Mouse (Mus musculus) limb, embryonic 14.5 days (tissue): Measurements from ENCODE around the gene Pdcd6ip. TPM values are rescaled to one million over a fixed set of nuclear protein-coding genes. Genes with fewer than 3 reads are reported as not detected.
A peak's percentile ranks its signal among the peaks of the same experiment; 100 is the strongest.

ENCODE experiments used
- ATAC-seq: fragments of 200-750 bp; cut with Nextera tagmentation; 2 replicates; pipeline ENCODE4 v1.8.0; 2017; ENCODE audit warnings: low read depth, moderate number of reproducible peaks, moderate TSS enrichment; ENCODE audit not compliant: low FRiP score
- DNase-seq: peaks from one replicate; pipeline ENCODE4 v3.0.0-alpha.2; 2015; ENCODE audit warnings: low spot score
- H3K27ac ChIP-seq: fragments of 300-500 bp; sonication (generic); replicated peaks from 2 replicates; pipeline ENCODE4 v1.5.1; 2014; ENCODE audit warnings: low read depth, mild to moderate bottlenecking, low read length, moderate library complexity, mixed read lengths
- H3K27me3 ChIP-seq: fragments of 300-500 bp; sonication (generic); 2 replicates; pipeline ENCODE4 v1.6.1; 2014; ENCODE audit warnings: low read length, mixed read lengths; ENCODE audit not compliant: control insufficient read depth, insufficient read depth
- H3K36me3 ChIP-seq: fragments of 300-500 bp; sonication (generic); 2 replicates; pipeline ENCODE4 v1.6.1; 2014; ENCODE audit warnings: mild to moderate bottlenecking, low read length, moderate library complexity, mixed read lengths; ENCODE audit not compliant: control insufficient read depth, insufficient read depth
- H3K4me1 ChIP-seq: fragments of 300-500 bp; sonication (generic); 2 replicates; pipeline ENCODE4 v1.6.1; 2014; ENCODE audit warnings: antibody characterized with exemption, low read length, mixed read lengths; ENCODE audit not compliant: control insufficient read depth, insufficient read depth
- H3K4me2 ChIP-seq: fragments of 300-500 bp; sonication (generic); replicated peaks from 2 replicates; pipeline ENCODE4 v1.6.1; 2014; ENCODE audit warnings: low read depth, mild to moderate bottlenecking, low read length, moderate library complexity; ENCODE audit not compliant: severe bottlenecking
- H3K4me3 ChIP-seq: fragments of 300-500 bp; sonication (generic); replicated peaks from 2 replicates; pipeline ENCODE4 v1.5.1; 2014; ENCODE audit warnings: low read length
- H3K9ac ChIP-seq: fragments of 300-500 bp; sonication (generic); 2 replicates; pipeline ENCODE4 v1.6.1; 2014; ENCODE audit warnings: mild to moderate bottlenecking, low read depth, low read length, moderate library complexity; ENCODE audit not compliant: severe bottlenecking
- H3K9me3 ChIP-seq: fragments of 300-500 bp; sonication (generic); 2 replicates; pipeline ENCODE4 v1.6.1; 2016; ENCODE audit warnings: low read length; ENCODE audit not compliant: control insufficient read depth
- POLR2A ChIP-seq: fragments of 200-500 bp; IDR thresholded peaks from 2 replicates; pipeline ENCODE4 v1.8.0; 2012; ENCODE audit warnings: inconsistent platforms, mild to moderate bottlenecking, moderate library complexity, borderline replicate concordance; ENCODE audit not compliant: insufficient read depth, insufficient read length; ENCODE audit errors: extremely low read depth
- WGBS: fragments of 180-500 bp; shearing (Covaris S2); extraction: QIAGEN DNeasy Blood & Tissue Kit; methylation state at CpG from one replicate; pipeline ENCODE4 v1.1.7; 2014; 5-methylcytosine and 5-hydroxymethylcytosine counted together
- polyA plus RNA-seq, 2 experiments: library from polyadenylated mRNA; depleted of rRNA in 1 of 2; stranded (reverse) in 1 of 2; unstranded in 1 of 2; fragments of >200 nt; fragmentation: Nextera tagmentation in 1 of 2; extraction: Ambion mirVana in 1 of 2; gene quantifications; 2 replicates each; pipeline versions ENCODE4 v1.2.1 to v1.2.3; 2012 to 2014

The Pdcd6ip gene
- polyA plus RNA-seq, 2 experiments, result 64.0 to 74.4 TPM

DNA sequence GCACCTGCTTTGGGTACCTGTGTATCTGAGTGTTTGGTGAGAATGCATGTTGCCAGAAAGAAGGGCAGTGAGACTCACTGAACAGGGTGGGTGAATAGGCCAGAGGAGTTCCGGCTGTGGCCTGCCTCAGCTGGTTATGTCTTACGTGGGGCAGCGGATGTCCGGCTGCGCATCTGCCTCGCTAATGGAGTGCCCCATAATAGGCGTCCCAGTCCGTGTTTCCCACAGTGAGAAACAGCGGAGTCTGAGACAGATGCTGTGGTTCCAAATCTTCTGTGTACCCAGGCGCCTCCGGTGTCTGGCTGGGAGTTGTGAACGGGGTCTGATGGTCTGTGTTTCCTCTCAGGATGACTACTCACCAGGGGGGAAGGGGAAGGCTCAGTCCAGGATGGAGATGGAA is 2.8 kb upstream of the Pdcd6ip start:
- WGBS, result 82% methylated on average over 12 of the region's 12 CpGs
- H3K4me3 ChIP-seq, result no peak overlapping the region

DNA sequence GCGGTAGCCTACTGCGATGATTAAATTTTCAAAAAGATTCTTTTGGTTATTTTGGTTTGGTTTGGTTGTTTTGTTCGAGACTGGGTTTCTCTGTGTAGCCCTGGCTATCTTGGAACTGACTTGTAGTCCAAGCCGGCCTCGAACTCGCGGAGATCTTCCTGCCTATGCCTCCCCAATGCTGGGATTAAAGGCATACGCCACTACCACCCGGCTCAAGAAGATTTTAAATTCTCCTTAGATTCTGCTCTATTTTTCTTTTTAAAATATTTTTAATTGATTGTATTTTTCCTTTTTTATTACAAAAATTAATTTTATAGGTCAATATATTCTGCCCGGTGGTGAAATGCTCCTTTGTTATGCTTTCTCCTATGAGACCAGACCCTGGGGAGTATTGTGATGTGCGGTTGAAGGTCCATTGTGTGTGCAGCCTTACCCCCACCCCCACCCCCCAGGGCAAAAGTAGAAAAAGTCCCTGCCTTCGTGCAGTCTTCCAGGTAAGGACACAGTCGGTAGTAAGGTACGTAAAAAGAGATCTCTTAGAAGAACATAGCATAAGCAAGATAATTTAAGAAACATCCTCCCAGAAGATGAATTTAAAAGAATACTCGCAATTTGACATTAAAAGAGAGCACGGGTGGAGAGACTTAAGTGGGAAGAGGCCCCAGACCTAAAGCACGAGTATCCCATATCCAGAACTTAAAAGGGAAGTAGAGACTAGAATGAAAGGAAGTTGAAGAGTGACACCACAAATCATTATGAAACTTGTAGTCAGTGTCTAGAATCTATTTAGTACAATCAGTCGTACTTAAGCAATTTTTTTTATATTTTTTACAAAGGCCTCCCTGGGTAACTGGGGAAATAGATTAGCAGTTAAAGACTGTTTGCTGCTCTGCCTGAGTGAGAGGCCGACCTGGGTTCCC is 562 bp upstream of the Pdcd6ip start:
- H3K4me2 ChIP-seq, result peak overlapping the region; percentile 57
- H3K27ac ChIP-seq, result 0 out of 2 replicates have a peak overlapping the region, but pooled peaks have one; percentile 89
- H3K27me3 ChIP-seq, result no peaks in the 10 kb centered on the region
- TF ChIP-seq POLR2A, result no peak
- no peak; the same call in 1 of the 2 replicates for ATAC-seq
- H3K4me1 ChIP-seq, result peaks cover 18% of the 10 kb centered on the region
- H3K9ac ChIP-seq, result peak overlapping the region; percentile 96
- H3K9me3 ChIP-seq, result no peaks in the 10 kb centered on the region
- peak overlapping the region; percentile 97 for H3K4me3 ChIP-seq
- 55% methylated on average over 19 of the region's 19 CpGs for WGBS
- DNase-seq, result no peak
- no peaks in the 10 kb centered on the region for H3K36me3 ChIP-seq

More for the DNA sequence above, 2.8 kb upstream of the Pdcd6ip start:
- Histone ChIP-seq H3K36me3 (no peaks in the 10 kb centered on the region), H3K4me1 (peaks cover 13% of the 10 kb centered on the region), H3K4me2 (no peak overlapping the region), H3K27ac (no peak overlapping the region), H3K27me3 (no peaks in the 10 kb centered on the region), H3K9me3 (no peaks in the 10 kb centered on the region), H3K9ac (no peak overlapping the region)
- no peak for TF ChIP-seq POLR2A
- ATAC-seq (no peak), DNase-seq (no peak)

DNA sequence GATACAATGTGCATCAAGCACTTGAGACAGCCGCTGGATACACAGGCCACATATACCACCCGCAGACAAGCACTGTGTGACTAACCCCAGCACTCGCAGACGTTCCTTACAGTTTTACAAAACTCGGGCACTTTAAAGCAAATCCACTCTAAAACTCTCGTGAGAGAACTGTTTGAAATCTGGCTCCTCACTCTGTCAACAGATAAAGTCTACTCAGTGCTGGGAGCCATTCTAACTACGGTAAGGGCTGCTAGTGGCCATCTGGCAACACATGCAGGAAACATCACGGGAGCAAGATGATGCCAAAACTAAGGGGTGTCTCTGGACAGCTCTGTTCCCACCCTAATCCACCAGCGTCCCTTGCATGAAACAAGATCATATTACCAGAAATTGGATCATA is 1.2 kb downstream of the Pdcd6ip start:
- 56% methylated on average over 9 of the region's 9 CpGs for WGBS

DNA sequence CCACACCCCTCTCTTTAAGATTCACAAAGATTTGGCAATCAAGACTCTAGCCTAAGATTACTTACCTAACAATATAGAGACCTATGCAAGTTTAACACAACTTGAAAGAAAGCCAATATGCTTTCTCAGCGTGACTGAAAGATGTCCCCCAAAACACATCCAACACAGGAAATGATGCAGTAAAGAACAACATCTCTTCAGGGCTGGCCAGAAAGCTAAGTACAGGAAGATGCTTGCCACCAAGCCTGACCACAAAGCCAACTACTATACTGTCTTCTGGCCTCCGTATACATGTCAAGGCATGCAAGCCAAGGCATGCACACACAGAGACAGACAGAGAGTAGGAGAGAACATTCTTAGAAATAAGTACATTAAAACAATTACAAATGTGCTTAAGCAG is 2.0 kb downstream of the Pdcd6ip start:
- DNase-seq (no peak), ATAC-seq (no peak)
- peaks cover 18% of the 10 kb centered on the region for H3K4me1 ChIP-seq
- 0 out of 2 replicates have a peak overlapping the region, but pooled peaks have one; percentile 96 for H3K9ac ChIP-seq
- peak overlapping the region; percentile 57 for H3K4me2 ChIP-seq
- no peaks in the 10 kb centered on the region for H3K27me3 ChIP-seq
- H3K27ac ChIP-seq, result no peak overlapping the region
- TF ChIP-seq POLR2A, result no peak
- H3K36me3 ChIP-seq, result no peaks in the 10 kb centered on the region
- 78% methylated on average over 2 of the region's 2 CpGs for WGBS
- peak overlapping the region; percentile 97 for H3K4me3 ChIP-seq
- H3K9me3 ChIP-seq, result no peaks in the 10 kb centered on the region

More for the DNA sequence above, 1.2 kb downstream of the Pdcd6ip start:
- Histone ChIP-seq H3K27me3 (no peaks in the 10 kb centered on the region), H3K9me3 (no peaks in the 10 kb centered on the region), H3K27ac (no peak overlapping the region), H3K4me3 (peak overlapping the region; percentile 97), H3K9ac (peak overlapping the region; percentile 96), H3K36me3 (no peaks in the 10 kb centered on the region), H3K4me1 (peaks cover 18% of the 10 kb centered on the region), H3K4me2 (peak overlapping the region; percentile 57)
- TF ChIP-seq POLR2A, result no peak
- DNase-seq (no peak), ATAC-seq (no peak)

DNA sequence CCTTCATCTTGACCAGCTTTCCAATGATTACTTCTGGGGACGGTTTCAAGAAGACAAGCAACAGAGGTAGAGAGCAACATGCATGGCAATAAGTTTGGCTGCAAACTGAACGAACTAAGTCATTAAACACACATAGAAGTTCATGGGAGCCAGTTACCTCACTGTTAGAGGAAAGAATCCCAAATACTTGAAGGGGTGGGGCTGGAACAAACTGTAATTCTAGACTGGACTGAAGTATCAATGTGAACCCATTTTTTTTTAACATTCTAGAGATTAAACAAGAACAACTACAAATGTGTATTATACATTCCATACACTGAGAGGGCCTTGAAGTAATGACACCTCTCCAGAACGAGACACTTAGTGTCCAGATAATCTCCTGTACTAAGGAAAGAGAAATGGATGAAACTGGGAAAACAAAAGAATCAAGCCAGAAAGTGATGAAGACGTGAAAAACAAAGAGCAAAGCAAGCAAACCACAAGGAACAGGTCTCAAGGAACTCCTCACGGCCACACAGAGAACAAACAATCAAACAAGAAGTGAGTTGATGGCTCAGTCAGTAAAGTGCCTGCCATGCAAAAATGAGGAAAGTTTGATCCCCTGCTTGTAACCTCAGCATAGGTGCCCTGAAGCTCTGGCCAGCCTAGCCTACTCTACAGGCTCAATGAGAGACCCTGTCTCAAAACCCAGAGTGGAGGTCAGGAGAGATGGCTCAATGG is 6.5 kb downstream of the Pdcd6ip start:
- Histone ChIP-seq H3K4me3 (no peak overlapping the region), H3K4me2 (no peak overlapping the region), H3K9me3 (no peaks in the 10 kb centered on the region), H3K9ac (no peak overlapping the region), H3K27ac (no peak overlapping the region), H3K36me3 (peaks cover 21% of the 10 kb centered on the region), H3K4me1 (peaks cover 13% of the 10 kb centered on the region), H3K27me3 (no peaks in the 10 kb centered on the region)
- DNase-seq (no peak), ATAC-seq (no peak)
- WGBS, result 79% methylated on average over 5 of the region's 5 CpGs
- no peak for TF ChIP-seq POLR2A
